Mouse (Mus musculus): ENCODE results near the gene Stk11ip. TPM values are rescaled to one million over a fixed set of nuclear protein-coding genes. Genes with fewer than 3 reads are reported as not detected.

Gene Stk11ip
- polyA plus RNA-seq, 1 experiment from 2014 or later = 22.4 TPM

GRCm38 (mm10) chr1:75559212-75559925, 38.0 kb downstream of the Stk11ip start:
- Histone ChIP-seq H3K9me3 (ENCODE audit: control insufficient read depth, low read length) (no peaks in the 10 kb centered on the region), H3K27me3 (replicated peaks; ENCODE audit: control insufficient read depth, insufficient read depth, low read length) (no peaks in the 10 kb centered on the region), H3K27ac (ENCODE audit: low read length) (peak overlapping the region; percentile 37; the same call in 1 of the 2 replicates), H3K36me3 (ENCODE audit: control insufficient read depth, insufficient read depth) (peaks cover 8% of the 10 kb centered on the region; the same call in 1 of the 2 replicates), H3K4me1 (replicated peaks; ENCODE audit: control insufficient read depth, insufficient read depth, low read length) (peaks cover 20% of the 10 kb centered on the region), H3K9ac (replicated peaks; ENCODE audit: low read depth, low read length) (no peak overlapping the region; the same call in 1 of the 2 replicates), H3K4me2 (ENCODE audit: low read length) (peak overlapping the region; percentile 30; the same call in 1 of the 2 replicates), H3K4me3 (replicated peaks; ENCODE audit: low read length) (no peak overlapping the region)
- 6% methylated on average over 17 of the region's 17 CpGs for WGBS
- peak; percentile 93 for ATAC-seq

GRCm38 (mm10) chr1:75560206-75560913, 39.0 kb downstream of the Stk11ip start:
- Histone ChIP-seq H3K4me2 (ENCODE audit: low read length) (no peak overlapping the region), H3K4me3 (replicated peaks; ENCODE audit: low read length) (no peak overlapping the region), H3K9ac (replicated peaks; ENCODE audit: low read depth, low read length) (no peak overlapping the region), H3K4me1 (replicated peaks; ENCODE audit: control insufficient read depth, insufficient read depth, low read length) (peaks cover 20% of the 10 kb centered on the region), H3K9me3 (ENCODE audit: control insufficient read depth, low read length) (no peaks in the 10 kb centered on the region), H3K27ac (ENCODE audit: low read length) (no peak overlapping the region), H3K36me3 (ENCODE audit: control insufficient read depth, insufficient read depth) (peaks cover 6% of the 10 kb centered on the region; the same call in 1 of the 2 replicates), H3K27me3 (replicated peaks; ENCODE audit: control insufficient read depth, insufficient read depth, low read length) (no peaks in the 10 kb centered on the region)
- peak; percentile 2; the same call in 1 of the 2 replicates for ATAC-seq
- 82% methylated on average over 12 of the region's 12 CpGs for WGBS

- H3K4me1 ChIP-seq (replicated peaks; ENCODE audit: control insufficient read depth, insufficient read depth, low read length) = peaks cover 20% of the 10 kb centered on the region
- 0 out of 2 replicates have a peak, but pooled peaks cover 6% of the 10 kb centered on the region for H3K36me3 ChIP-seq (ENCODE audit: control insufficient read depth, insufficient read depth)
- peak overlapping the region; percentile 66 for H3K27ac ChIP-seq (ENCODE audit: low read length)
- H3K4me3 ChIP-seq (replicated peaks; ENCODE audit: low read length) = no peak overlapping the region
- H3K27me3 ChIP-seq (replicated peaks; ENCODE audit: control insufficient read depth, insufficient read depth, low read length) = no peaks in the 10 kb centered on the region
- peak; percentile 31 for ATAC-seq
- WGBS = 36% methylated on average over 4 of the region's 4 CpGs
- no peak overlapping the region for H3K9ac ChIP-seq (replicated peaks; ENCODE audit: low read depth, low read length)
- no peak overlapping the region for H3K4me2 ChIP-seq (ENCODE audit: low read length)
- no peaks in the 10 kb centered on the region for H3K9me3 ChIP-seq (ENCODE audit: control insufficient read depth, low read length)
These were observed 40.0 kb downstream of the Stk11ip start for GRCm38 (mm10) chr1:75561221-75561897.

- ATAC-seq = peak; percentile 8; the same call in 1 of the 2 replicates
- H3K4me2 ChIP-seq (ENCODE audit: low read length) = no peak overlapping the region
- 44% methylated on average over 1 of the region's 1 CpGs for WGBS
- H3K27me3 ChIP-seq (replicated peaks; ENCODE audit: control insufficient read depth, insufficient read depth, low read length) = no peaks in the 10 kb centered on the region
- H3K36me3 ChIP-seq (ENCODE audit: control insufficient read depth, insufficient read depth) = 0 out of 2 replicates have a peak, but pooled peaks cover 4% of the 10 kb centered on the region
- no peaks in the 10 kb centered on the region for H3K9me3 ChIP-seq (ENCODE audit: control insufficient read depth, low read length)
- no peak overlapping the region for H3K9ac ChIP-seq (replicated peaks; ENCODE audit: low read depth, low read length)
- H3K4me3 ChIP-seq (replicated peaks; ENCODE audit: low read length) = no peak overlapping the region
- peak overlapping the region; percentile 66 for H3K27ac ChIP-seq (ENCODE audit: low read length)
- peaks cover 20% of the 10 kb centered on the region for H3K4me1 ChIP-seq (replicated peaks; ENCODE audit: control insufficient read depth, insufficient read depth, low read length)
These were observed 40.5 kb downstream of the Stk11ip start for GRCm38 (mm10) chr1:75561898-75562238.

- no peaks in the 10 kb centered on the region for H3K9me3 ChIP-seq (ENCODE audit: control insufficient read depth, low read length)
- peaks cover 19% of the 10 kb centered on the region for H3K4me1 ChIP-seq (replicated peaks; ENCODE audit: control insufficient read depth, insufficient read depth, low read length)
- WGBS = 85% methylated on average over 2 of the region's 2 CpGs
- H3K4me3 ChIP-seq (replicated peaks; ENCODE audit: low read length) = no peak overlapping the region
- no peak for ATAC-seq
- H3K36me3 ChIP-seq (ENCODE audit: control insufficient read depth, insufficient read depth) = no peaks in the 10 kb centered on the region
- no peak overlapping the region for H3K4me2 ChIP-seq (ENCODE audit: low read length)
- H3K9ac ChIP-seq (replicated peaks; ENCODE audit: low read depth, low read length) = no peak overlapping the region
- no peaks in the 10 kb centered on the region for H3K27me3 ChIP-seq (replicated peaks; ENCODE audit: control insufficient read depth, insufficient read depth, low read length)
- H3K27ac ChIP-seq (ENCODE audit: low read length) = no peak overlapping the region
These were observed 42.8 kb downstream of the Stk11ip start for GRCm38 (mm10) chr1:75564102-75564501.

GRCm38 (mm10) chr1:75564916-75565315, 43.6 kb downstream of the Stk11ip start:
- no peak for ATAC-seq
- no peak overlapping the region for H3K9ac ChIP-seq (replicated peaks; ENCODE audit: low read depth, low read length)
- no peaks in the 10 kb centered on the region for H3K36me3 ChIP-seq (ENCODE audit: control insufficient read depth, insufficient read depth)
- no peaks in the 10 kb centered on the region for H3K9me3 ChIP-seq (ENCODE audit: control insufficient read depth, low read length)
- H3K4me3 ChIP-seq (replicated peaks; ENCODE audit: low read length) = no peak overlapping the region
- H3K4me2 ChIP-seq (ENCODE audit: low read length) = no peak overlapping the region
- no peaks in the 10 kb centered on the region for H3K27me3 ChIP-seq (replicated peaks; ENCODE audit: control insufficient read depth, insufficient read depth, low read length)
- H3K27ac ChIP-seq (ENCODE audit: low read length) = no peak overlapping the region
- 62% methylated on average over 5 of the region's 5 CpGs for WGBS
- peaks cover 11% of the 10 kb centered on the region for H3K4me1 ChIP-seq (replicated peaks; ENCODE audit: control insufficient read depth, insufficient read depth, low read length)

- Histone ChIP-seq H3K9ac (replicated peaks; ENCODE audit: low read depth, low read length) (no peak overlapping the region), H3K27me3 (replicated peaks; ENCODE audit: control insufficient read depth, insufficient read depth, low read length) (no peaks in the 10 kb centered on the region), H3K9me3 (ENCODE audit: control insufficient read depth, low read length) (no peaks in the 10 kb centered on the region), H3K4me3 (replicated peaks; ENCODE audit: low read length) (no peak overlapping the region), H3K36me3 (ENCODE audit: control insufficient read depth, insufficient read depth) (no peaks in the 10 kb centered on the region), H3K27ac (ENCODE audit: low read length) (peak overlapping the region; percentile 13; the same call in 1 of the 2 replicates), H3K4me1 (replicated peaks; ENCODE audit: control insufficient read depth, insufficient read depth, low read length) (peaks cover 11% of the 10 kb centered on the region), H3K4me2 (ENCODE audit: low read length) (no peak overlapping the region)
- 63% methylated on average over 9 of the region's 9 CpGs for WGBS
- no peak for ATAC-seq
These were observed 44.3 kb downstream of the Stk11ip start for GRCm38 (mm10) chr1:75565616-75566015.

- WGBS = 60% methylated on average over 6 of the region's 6 CpGs
These were observed 49.1 kb downstream of the Stk11ip start for GRCm38 (mm10) chr1:75570403-75570802.

GRCm38 (mm10) chr1:75572776-75573175, 51.4 kb downstream of the Stk11ip start:
- 60% methylated on average over 6 of the region's 6 CpGs for WGBS
- no peak for ATAC-seq
- no peak overlapping the region for H3K4me2 ChIP-seq (ENCODE audit: low read length)
- H3K4me1 ChIP-seq (replicated peaks; ENCODE audit: control insufficient read depth, insufficient read depth, low read length) = peaks cover 11% of the 10 kb centered on the region
- no peaks in the 10 kb centered on the region; the same call in 1 of the 2 replicates for H3K27me3 ChIP-seq (replicated peaks; ENCODE audit: control insufficient read depth, insufficient read depth, low read length)
- H3K36me3 ChIP-seq (ENCODE audit: control insufficient read depth, insufficient read depth) = no peaks in the 10 kb centered on the region
- H3K4me3 ChIP-seq (replicated peaks; ENCODE audit: low read length) = no peak overlapping the region
- no peak overlapping the region for H3K27ac ChIP-seq (ENCODE audit: low read length)
- H3K9ac ChIP-seq (replicated peaks; ENCODE audit: low read depth, low read length) = no peak overlapping the region
- H3K9me3 ChIP-seq (ENCODE audit: control insufficient read depth, low read length) = no peaks in the 10 kb centered on the region

More at GRCm38 (mm10) chr1:75570403-75570802, 49.1 kb downstream of the Stk11ip start:
- Histone ChIP-seq H3K36me3 (ENCODE audit: control insufficient read depth, insufficient read depth) (no peaks in the 10 kb centered on the region), H3K27me3 (replicated peaks; ENCODE audit: control insufficient read depth, insufficient read depth, low read length) (no peaks in the 10 kb centered on the region), H3K9ac (replicated peaks; ENCODE audit: low read depth, low read length) (no peak overlapping the region), H3K4me3 (replicated peaks; ENCODE audit: low read length) (no peak overlapping the region), H3K9me3 (ENCODE audit: control insufficient read depth, low read length) (no peaks in the 10 kb centered on the region), H3K4me1 (replicated peaks; ENCODE audit: control insufficient read depth, insufficient read depth, low read length) (peaks cover 11% of the 10 kb centered on the region), H3K27ac (ENCODE audit: low read length) (no peak overlapping the region), H3K4me2 (ENCODE audit: low read length) (no peak overlapping the region)
- no peak for ATAC-seq
